Mouse (Mus musculus): ENCODE measurements around the gene Gm15127. TPM values are rescaled to one million over a fixed set of nuclear protein-coding genes. Genes with fewer than 3 reads are reported as not detected.
"Not testable (repeated sequence)": the region's sequence is repeated elsewhere in the genome, so short reads cannot be mapped to it uniquely, and the experiment has no call there.

Gm15127 gene
- polyA plus RNA-seq (2016; fragmentation: Nextera tagmentation; extraction: Ambion mirVana), result not detected in 2 replicates

DNA sequence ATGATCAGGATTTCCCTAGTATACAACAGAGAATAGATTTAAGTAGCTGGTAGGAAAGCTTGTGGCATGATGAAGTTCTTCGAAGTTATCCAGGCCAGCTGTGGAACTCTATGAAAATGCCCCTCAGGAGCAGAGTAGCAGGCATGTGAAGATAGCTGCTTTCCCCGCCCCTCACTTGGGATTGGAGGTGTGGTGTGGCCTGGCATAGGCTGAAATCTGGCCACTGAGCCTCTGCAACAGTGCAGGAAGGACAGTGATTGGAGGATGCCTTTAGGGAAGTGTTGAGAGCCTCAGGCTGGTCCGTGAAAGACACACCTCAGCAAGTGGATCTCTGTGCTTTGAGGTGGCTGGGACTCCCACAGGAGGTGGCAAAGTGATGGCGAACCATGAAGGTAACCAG is at the start of gene Gm15127:
TSS of gene Gm15127 (plus strand) at position 301 of the 400 bp plus-strand sequence.
- not testable (repeated sequence) for H3K4me1 ChIP-seq; ATAC-seq (ENCODE audit: low FRiP score); H3K4me3 ChIP-seq; H3K4me2 ChIP-seq (replicated peaks); H3K27me3 ChIP-seq; H3K9me3 ChIP-seq (replicated peaks); H3K9ac ChIP-seq; H3K36me3 ChIP-seq; H3K27ac ChIP-seq
- 75% methylated on average over 3 of the region's 4 CpGs for whole genome bisulfite sequencing

GRCm38 (mm10) chrX:148615053-148615452 is 48.3 kb upstream of the Gm15127 start, which contains the start of gene Gm8334:
TSS of gene Gm8334 (minus strand) at chrX:148615153.
- H3K27me3 ChIP-seq; H3K9ac ChIP-seq; H3K9me3 ChIP-seq (replicated peaks); ATAC-seq (ENCODE audit: low FRiP score); H3K4me3 ChIP-seq; H3K4me1 ChIP-seq; H3K27ac ChIP-seq; H3K4me2 ChIP-seq (replicated peaks); H3K36me3 ChIP-seq: not testable (repeated sequence)
- 88% methylated on average over 4 of the region's 7 CpGs for WGBS

DNA sequence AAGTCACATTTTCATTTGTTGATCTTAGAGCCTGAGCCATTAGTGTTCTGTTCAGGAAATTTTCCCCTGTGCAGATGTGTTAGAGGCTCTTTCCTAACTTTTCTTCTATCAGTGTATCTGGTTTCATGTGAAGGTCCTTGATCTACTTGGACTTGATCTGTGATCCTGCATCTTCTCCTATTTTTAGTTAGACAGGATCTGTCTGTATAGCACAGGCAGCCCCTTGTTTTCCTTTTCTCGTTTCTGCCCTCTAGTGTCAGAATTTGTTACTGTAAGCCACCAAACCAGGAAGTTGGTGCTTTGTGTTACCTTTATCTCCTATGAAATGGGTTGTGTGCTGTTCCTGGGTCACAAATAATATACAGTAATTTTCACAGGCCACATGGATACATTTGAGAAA is 12.9 kb downstream of the Gm15127 start:
- not testable (repeated sequence) for ATAC-seq (ENCODE audit: low FRiP score); H3K9ac ChIP-seq; H3K4me2 ChIP-seq (replicated peaks); H3K4me1 ChIP-seq; H3K27ac ChIP-seq; H3K4me3 ChIP-seq; H3K9me3 ChIP-seq (replicated peaks); H3K36me3 ChIP-seq; H3K27me3 ChIP-seq
- WGBS, result 24% methylated on average over 1 of the region's 1 CpGs

Other genes with a start within 250 kb of the Gm15127 start
- gene Gm15114, start 174.6 kb upstream of the Gm15127 start, polyA plus RNA-seq (2016; fragmentation: Nextera tagmentation; extraction: Ambion mirVana), result not detected in 2 replicates
- gene Gm8334, start 48.4 kb upstream of the Gm15127 start, polyA plus RNA-seq (2016; fragmentation: Nextera tagmentation; extraction: Ambion mirVana), result not detected in 2 replicates
- not detected in 2 replicates for gene Luzp4, start 194.0 kb downstream of the Gm15127 start, polyA plus RNA-seq (2016; fragmentation: Nextera tagmentation; extraction: Ambion mirVana)